Mouse (Mus musculus) myocyte (in vitro differentiated cells): ENCODE measurements around the gene Zzz3. TPM values are rescaled to one million over a fixed set of nuclear protein-coding genes. Genes with fewer than 3 reads are reported as not detected.
A peak's percentile ranks its signal among the peaks of the same experiment; 100 is the strongest.

Source experiments
- H3K27me3 ChIP-seq: one replicate; pipeline ENCODE4 v1.6.1; 2011; ENCODE audit not compliant: control insufficient read depth, insufficient read depth, insufficient read length
- H3K36me3 ChIP-seq: one replicate; pipeline ENCODE4 v1.6.1; 2011; ENCODE audit not compliant: control insufficient read depth, insufficient read depth
- H3K4me2 ChIP-seq: one replicate; pipeline ENCODE4 v1.6.1; 2011; ENCODE audit warnings: low read depth, control low read depth
- H3K4me3 ChIP-seq: one replicate; pipeline ENCODE4 v1.5.1; 2011; ENCODE audit warnings: mild to moderate bottlenecking, control low read depth, moderate library complexity
- H3K79me2 ChIP-seq: one replicate; pipeline ENCODE4 v1.6.1; 2011; ENCODE audit not compliant: control insufficient read depth, insufficient read depth
- H3ac ChIP-seq: one replicate; pipeline ENCODE4 v1.6.1; 2011; ENCODE audit not compliant: control insufficient read depth, insufficient read length
- CEBPB ChIP-seq: IDR thresholded peaks from 2 replicates; pipeline ENCODE4 v1.6.1; 2011; ENCODE audit warnings: mild to moderate bottlenecking, moderate library complexity; ENCODE audit not compliant: poor library complexity, insufficient read depth, severe bottlenecking
- E2F4 ChIP-seq: IDR thresholded peaks from one replicate; pipeline ENCODE4 v1.6.1; 2011; ENCODE audit warnings: mild to moderate bottlenecking, control low read depth, moderate library complexity; ENCODE audit not compliant: insufficient read depth
- MAX ChIP-seq: IDR thresholded peaks from one replicate; pipeline ENCODE4 v1.6.1; 2011; ENCODE audit warnings: low read depth, mild to moderate bottlenecking, control low read depth
- MYOD1 ChIP-seq, 3 experiments: IDR thresholded peaks; one replicate each; pipeline ENCODE4 v1.6.1; 2011; ENCODE audit warnings: control low read depth in 2 of 3, low read depth in 2 of 3, mild to moderate bottlenecking in 2 of 3, moderate library complexity in 1 of 3; ENCODE audit not compliant: insufficient read length in 2 of 3, control insufficient read depth in 1 of 3
- MYOG ChIP-seq, 3 experiments: IDR thresholded peaks; one replicate each; pipeline ENCODE4 v1.6.1; 2011; ENCODE audit warnings: control low read depth in 2 of 3, low read depth in 2 of 3, mild to moderate bottlenecking in 2 of 3; ENCODE audit not compliant: insufficient read length in 2 of 3, control insufficient read depth in 1 of 3, insufficient read depth in 1 of 3
- POLR2A ChIP-seq: IDR thresholded peaks from one replicate; pipeline ENCODE4 v1.6.1; 2011; ENCODE audit warnings: low read depth, mild to moderate bottlenecking, control low read depth, moderate library complexity; ENCODE audit not compliant: insufficient read length
- POLR2AphosphoS2 ChIP-seq: IDR thresholded peaks from one replicate; pipeline ENCODE4 v1.6.1; 2011; ENCODE audit warnings: low read depth, control low read depth; ENCODE audit not compliant: insufficient read length
- REST ChIP-seq: IDR thresholded peaks from one replicate; pipeline ENCODE4 v1.6.1; 2011; ENCODE audit warnings: mild to moderate bottlenecking, control low read depth, moderate library complexity; ENCODE audit not compliant: insufficient read depth, insufficient read length
- SRF ChIP-seq: IDR thresholded peaks from one replicate; pipeline ENCODE4 v1.6.1; 2011; ENCODE audit warnings: low read depth; ENCODE audit not compliant: control insufficient read depth, insufficient read length
- TCF12 ChIP-seq: IDR thresholded peaks from one replicate; pipeline ENCODE4 v1.6.1; 2011; ENCODE audit warnings: mild to moderate bottlenecking, control low read depth; ENCODE audit not compliant: poor library complexity, insufficient read depth, severe bottlenecking
- TCF3 ChIP-seq: IDR thresholded peaks from one replicate; pipeline ENCODE4 v1.6.1; 2011; ENCODE audit warnings: low read depth, control low read depth; ENCODE audit not compliant: insufficient read length
- USF1 ChIP-seq: IDR thresholded peaks from one replicate; pipeline ENCODE4 v1.6.1; 2011; ENCODE audit warnings: low read depth, mild to moderate bottlenecking, control low read depth, moderate library complexity
- polyA plus RNA-seq: library from polyadenylated mRNA; unstranded; fragments of >200 nt; fragmentation: generic; extraction: Trizol; gene quantifications from one replicate; pipeline ENCODE4 v1.2.1, GENCODE M21; 2012; ENCODE audit warnings: missing spikeins

Gene Zzz3
- polyA plus RNA-seq, 1 experiment = 6.6 TPM

- Histone ChIP-seq H3K36me3 (no peaks in the 10 kb centered on the region), H3ac (no peak overlapping the region), H3K27me3 (no peaks in the 10 kb centered on the region), H3K4me2 (no peak overlapping the region), H3K4me3 (no peak overlapping the region), H3K79me2 (no peaks in the 10 kb centered on the region)
- TF ChIP-seq MYOD1 (IDR thresholded peaks at IDR 0.05; ENCODE audit: control insufficient read depth in 1 of 3, insufficient read length in 2 of 3, low read depth in 2 of 3) (no peak), MYOG (IDR thresholded peaks at IDR 0.05; ENCODE audit: control insufficient read depth in 1 of 3, insufficient read depth in 1 of 3, insufficient read length in 2 of 3, low read depth in 2 of 3) (no peak), TCF12 (no peak), MAX (no peak), CEBPB (no peak), REST (no peak), POLR2AphosphoS2 (no peak), POLR2A (no peak)
These were observed 80.6 kb downstream of the Zzz3 start for GRCm38 (mm10) chr3:152475894-152476293.

- no peak overlapping the region for H3ac ChIP-seq
- no peaks in the 10 kb centered on the region for H3K27me3 ChIP-seq
- no peak overlapping the region for H3K4me2 ChIP-seq
- no peak overlapping the region for H3K4me3 ChIP-seq
- TF ChIP-seq MYOG (IDR thresholded peaks at IDR 0.05; ENCODE audit: control insufficient read depth in 1 of 3, insufficient read depth in 1 of 3, insufficient read length in 2 of 3, low read depth in 2 of 3) = no peak
- TF ChIP-seq CEBPB = no peak
- no peak for TF ChIP-seq TCF12
- TF ChIP-seq E2F4 = no peak
- TF ChIP-seq SRF = no peak
- TF ChIP-seq MYOD1 (IDR thresholded peaks at IDR 0.05; ENCODE audit: control insufficient read depth in 1 of 3, insufficient read length in 2 of 3, low read depth in 2 of 3) = no peak
- TF ChIP-seq MAX = no peak
- TF ChIP-seq POLR2A = no peak
- TF ChIP-seq TCF3 = no peak
- TF ChIP-seq REST = no peak
- TF ChIP-seq POLR2AphosphoS2 = no peak
- TF ChIP-seq USF1 = no peak
- no peaks in the 10 kb centered on the region for H3K36me3 ChIP-seq
- H3K79me2 ChIP-seq = no peaks in the 10 kb centered on the region
These were observed 82.7 kb downstream of the Zzz3 start for GRCm38 (mm10) chr3:152477796-152478527.

DNA sequence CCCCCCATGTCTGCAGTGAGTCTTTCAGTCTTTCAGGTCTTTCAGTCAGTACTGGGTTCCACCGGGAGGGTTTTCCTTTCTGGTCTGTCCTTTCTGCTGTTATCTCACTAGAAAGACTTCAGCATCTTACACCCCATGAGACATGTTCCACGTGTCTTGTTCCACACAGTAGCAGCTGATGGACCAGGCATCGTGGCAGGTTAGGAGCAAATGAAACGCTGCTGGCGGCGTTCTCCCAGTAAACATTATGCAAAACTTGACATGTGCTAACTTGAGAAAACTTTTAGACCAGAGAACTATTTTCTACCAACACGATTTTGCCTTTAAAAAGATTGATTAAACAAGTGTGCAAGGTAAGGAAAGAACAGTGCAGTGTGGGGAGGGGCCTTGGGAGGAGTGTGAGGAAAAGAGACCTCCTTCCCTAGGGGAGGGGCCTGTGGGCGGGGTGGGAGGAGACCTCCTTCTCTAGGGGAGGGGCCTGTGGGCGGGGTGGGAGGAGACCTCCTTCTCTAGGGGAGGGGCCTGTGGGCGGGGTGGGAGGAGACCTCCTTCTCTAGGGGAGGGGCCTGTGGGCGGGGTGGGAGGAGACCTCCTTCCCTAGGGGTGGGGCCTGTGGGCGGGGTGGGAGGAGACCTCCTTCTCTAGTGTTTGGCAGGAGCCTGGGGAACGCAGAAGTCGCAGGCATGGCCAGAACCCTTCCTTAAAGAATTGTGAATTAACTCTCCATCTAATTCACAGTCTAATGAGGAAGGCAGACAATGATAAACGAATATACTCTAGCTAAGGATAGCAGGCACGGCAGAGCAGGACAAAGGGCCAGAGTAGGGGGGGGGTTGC, 83.5 kb downstream of the Zzz3 start:
- Histone ChIP-seq H3K36me3 (no peaks in the 10 kb centered on the region), H3K4me2 (peak overlapping the region; percentile 55), H3ac (no peak overlapping the region), H3K4me3 (no peak overlapping the region), H3K27me3 (no peaks in the 10 kb centered on the region), H3K79me2 (no peaks in the 10 kb centered on the region)
- TF ChIP-seq TCF3 (no peak), POLR2A (no peak), SRF (no peak), REST (no peak), CEBPB (no peak), USF1 (no peak), TCF12 (no peak), E2F4 (no peak), MAX (no peak), MYOD1 (IDR thresholded peaks at IDR 0.05; ENCODE audit: control insufficient read depth in 1 of 3, insufficient read length in 2 of 3, low read depth in 2 of 3) (no peak), MYOG (IDR thresholded peaks at IDR 0.05; ENCODE audit: control insufficient read depth in 1 of 3, insufficient read depth in 1 of 3, insufficient read length in 2 of 3, low read depth in 2 of 3) (no peak)

- no peaks in the 10 kb centered on the region for H3K27me3 ChIP-seq
- H3K36me3 ChIP-seq = no peaks in the 10 kb centered on the region
- no peak overlapping the region for H3K4me3 ChIP-seq
- H3K79me2 ChIP-seq = no peaks in the 10 kb centered on the region
- TF ChIP-seq CEBPB = no peak
- TF ChIP-seq SRF = no peak
- TF ChIP-seq TCF3 = no peak
- no peak for TF ChIP-seq MYOG (IDR thresholded peaks at IDR 0.05; ENCODE audit: control insufficient read depth in 1 of 3, insufficient read depth in 1 of 3, insufficient read length in 2 of 3, low read depth in 2 of 3)
- H3ac ChIP-seq = no peak overlapping the region
- H3K4me2 ChIP-seq = no peak overlapping the region
These were observed 85.1 kb downstream of the Zzz3 start for GRCm38 (mm10) chr3:152480336-152480735.
